Mouse (Mus musculus) midbrain, embryonic 13.5 days (tissue): ENCODE data around the gene Exd1. TPM values are rescaled to one million over a fixed set of nuclear protein-coding genes. Genes with fewer than 3 reads are reported as not detected.

Source experiments
- ATAC-seq: fragments of 200-750 bp; cut with Nextera tagmentation; 2 replicates; pipeline ENCODE4 v1.8.0; 2017; ENCODE audit warnings: mild to moderate bottlenecking, moderate TSS enrichment, moderate library complexity
- H3K27ac ChIP-seq: fragments of 300-500 bp; sonication (generic); 2 replicates; pipeline ENCODE4 v1.5.1; 2015; ENCODE audit warnings: inconsistent platforms, mild to moderate bottlenecking, moderate library complexity
- H3K27me3 ChIP-seq: fragments of 300-500 bp; sonication (generic); 2 replicates; pipeline ENCODE4 v1.6.1; 2015; ENCODE audit warnings: mild to moderate bottlenecking, inconsistent platforms
- H3K36me3 ChIP-seq: fragments of 300-500 bp; sonication (generic); 2 replicates; pipeline ENCODE4 v1.6.1; 2015; ENCODE audit warnings: mild to moderate bottlenecking, inconsistent platforms
- H3K4me1 ChIP-seq: fragments of 300-500 bp; sonication (generic); replicated peaks from 2 replicates; pipeline ENCODE4 v1.6.1; 2015; ENCODE audit warnings: inconsistent platforms
- H3K4me2 ChIP-seq: fragments of 300-500 bp; sonication (generic); replicated peaks from 2 replicates; pipeline ENCODE4 v1.6.1; 2015; ENCODE audit warnings: moderate library complexity, mild to moderate bottlenecking, inconsistent platforms
- H3K4me3 ChIP-seq: fragments of 300-500 bp; sonication (generic); replicated peaks from 2 replicates; pipeline ENCODE4 v1.5.1; 2015; ENCODE audit warnings: mild to moderate bottlenecking, inconsistent platforms
- H3K9ac ChIP-seq: fragments of 300-500 bp; sonication (generic); replicated peaks from 2 replicates; pipeline ENCODE4 v1.6.1; 2015; ENCODE audit warnings: mild to moderate bottlenecking, inconsistent platforms
- H3K9me3 ChIP-seq: fragments of 300-500 bp; sonication (generic); 2 replicates; pipeline ENCODE4 v1.6.1; 2016; ENCODE audit warnings: mild to moderate bottlenecking, inconsistent platforms
- WGBS: fragments of 180-500 bp; shearing (Covaris S2); methylation state at CpG from one replicate; pipeline ENCODE4 v1.1.7; 2015; 5-methylcytosine and 5-hydroxymethylcytosine counted together
- polyA plus RNA-seq: library from polyadenylated mRNA; unstranded; fragments of >200 nt; fragmentation: Nextera tagmentation; extraction: Ambion mirVana; gene quantifications from 2 replicates; pipeline ENCODE4 v1.2.1, GENCODE M21; 2015

Exd1 gene
- 0.42 and 0.44 TPM in 2 replicates for polyA plus RNA-seq

GRCm38 (mm10) chr2:119547522-119548370 lies at the start of gene Exd1, which contains the start of gene Chp1:
Gene Exd1, minus strand, starts transcription at chr2:119547627.
Gene Chp1, plus strand, starts transcription at chr2:119547697.
- no peaks in the 10 kb centered on the region for H3K27me3 ChIP-seq
- peak; percentile 98 for ATAC-seq
- H3K4me2 ChIP-seq: peak within 1 kb of the TSS; percentile 74
- H3K4me1 ChIP-seq: peaks cover 23% of the 10 kb centered on the region
- H3K36me3 ChIP-seq: peaks cover 3% of the 10 kb centered on the region
- peak within 1 kb of the TSS; percentile 81 for H3K4me3 ChIP-seq
- WGBS: under 1% methylated on average over 57 of the region's 57 CpGs
- peak within 1 kb of the TSS; percentile 83 for H3K27ac ChIP-seq
- peak within 1 kb of the TSS; percentile 84 for H3K9ac ChIP-seq
- no peaks in the 10 kb centered on the region for H3K9me3 ChIP-seq

GRCm38 (mm10) chr2:119596781-119597330 lies 49.4 kb upstream of the Exd1 start:
- 94% methylated on average over 8 of the region's 8 CpGs for WGBS
- Histone ChIP-seq H3K4me3 (no peak overlapping the region), H3K27ac (no peak overlapping the region)

GRCm38 (mm10) chr2:119595308-119595707 lies 47.9 kb upstream of the Exd1 start:
- Histone ChIP-seq H3K9me3 (no peaks in the 10 kb centered on the region), H3K9ac (peak overlapping the region; percentile 96), H3K4me2 (peak overlapping the region; percentile 73), H3K27me3 (no peaks in the 10 kb centered on the region), H3K4me1 (peaks cover 36% of the 10 kb centered on the region), H3K4me3 (peak overlapping the region; percentile 98), H3K36me3 (peaks cover 42% of the 10 kb centered on the region), H3K27ac (no peak overlapping the region)
- WGBS: 52% methylated on average over 4 of the region's 4 CpGs
- no peak for ATAC-seq

More at GRCm38 (mm10) chr2:119596781-119597330, 49.4 kb upstream of the Exd1 start:
- Histone ChIP-seq H3K4me2 (no peak overlapping the region), H3K27me3 (no peaks in the 10 kb centered on the region), H3K36me3 (peaks cover 39% of the 10 kb centered on the region), H3K4me1 (peaks cover 46% of the 10 kb centered on the region), H3K9ac (no peak overlapping the region), H3K9me3 (no peaks in the 10 kb centered on the region)
- ATAC-seq: no peak

- Histone ChIP-seq H3K36me3 (peaks cover 35% of the 10 kb centered on the region), H3K4me3 (peak overlapping the region; percentile 98)
- WGBS: under 1% methylated on average over 60 of the region's 61 CpGs
Measured at GRCm38 (mm10) chr2:119594113-119594981, 46.9 kb upstream of the Exd1 start.

GRCm38 (mm10) chr2:119593765-119594112 lies 46.3 kb upstream of the Exd1 start:
- peaks cover 30% of the 10 kb centered on the region for H3K36me3 ChIP-seq
- WGBS: 10% methylated on average over 7 of the region's 7 CpGs
- ATAC-seq: peak; percentile 51
- no peaks in the 10 kb centered on the region for H3K9me3 ChIP-seq
- H3K4me2 ChIP-seq: peak overlapping the region; percentile 48
- no peak overlapping the region for H3K9ac ChIP-seq
- H3K27ac ChIP-seq: peak overlapping the region; percentile 71
- H3K27me3 ChIP-seq: no peaks in the 10 kb centered on the region
- H3K4me1 ChIP-seq: peaks cover 33% of the 10 kb centered on the region
- H3K4me3 ChIP-seq: peak overlapping the region; percentile 98

More at GRCm38 (mm10) chr2:119594113-119594981, 46.9 kb upstream of the Exd1 start:
- H3K4me1 ChIP-seq: peaks cover 33% of the 10 kb centered on the region
- peak overlapping the region; percentile 96 for H3K9ac ChIP-seq
- no peaks in the 10 kb centered on the region for H3K27me3 ChIP-seq
- peak overlapping the region; percentile 73 for H3K4me2 ChIP-seq
- ATAC-seq: peak; percentile 98
- H3K9me3 ChIP-seq: no peaks in the 10 kb centered on the region
- peak overlapping the region; percentile 85 for H3K27ac ChIP-seq

GRCm38 (mm10) chr2:119591247-119591646 lies 43.8 kb upstream of the Exd1 start:
- no peak overlapping the region for H3K4me2 ChIP-seq
- no peak overlapping the region for H3K9ac ChIP-seq
- WGBS: 95% methylated on average over 3 of the region's 3 CpGs
- H3K9me3 ChIP-seq: no peaks in the 10 kb centered on the region
- no peaks in the 10 kb centered on the region for H3K27me3 ChIP-seq
- H3K4me1 ChIP-seq: peaks cover 21% of the 10 kb centered on the region
- no peak for ATAC-seq
- H3K36me3 ChIP-seq: peaks cover 9% of the 10 kb centered on the region
- H3K27ac ChIP-seq: no peak overlapping the region
- no peak overlapping the region for H3K4me3 ChIP-seq

- no peaks in the 10 kb centered on the region for H3K4me1 ChIP-seq
- peaks cover 23% of the 10 kb centered on the region for H3K36me3 ChIP-seq
- no peak overlapping the region for H3K27ac ChIP-seq
- H3K9ac ChIP-seq: no peak overlapping the region
- H3K9me3 ChIP-seq: no peaks in the 10 kb centered on the region
- H3K27me3 ChIP-seq: no peaks in the 10 kb centered on the region
- H3K4me2 ChIP-seq: no peak overlapping the region
- 12% methylated on average over 4 of the region's 4 CpGs for WGBS
- no peak for ATAC-seq
- H3K4me3 ChIP-seq: no peak overlapping the region
Measured at GRCm38 (mm10) chr2:119587383-119587782, 40.0 kb upstream of the Exd1 start.

- Histone ChIP-seq H3K4me1 (no peaks in the 10 kb centered on the region), H3K27me3 (no peaks in the 10 kb centered on the region), H3K9me3 (no peaks in the 10 kb centered on the region), H3K27ac (no peak overlapping the region), H3K4me3 (no peak overlapping the region), H3K36me3 (peaks cover 27% of the 10 kb centered on the region), H3K4me2 (no peak overlapping the region), H3K9ac (no peak overlapping the region)
- ATAC-seq: no peak
- 92% methylated on average over 8 of the region's 8 CpGs for WGBS
Measured at GRCm38 (mm10) chr2:119584282-119584681, 36.9 kb upstream of the Exd1 start.

- no peak overlapping the region for H3K9ac ChIP-seq
- no peaks in the 10 kb centered on the region for H3K27me3 ChIP-seq
- 72% methylated on average over 2 of the region's 2 CpGs for WGBS
- H3K9me3 ChIP-seq: no peaks in the 10 kb centered on the region
- no peak for ATAC-seq
- no peaks in the 10 kb centered on the region for H3K4me1 ChIP-seq
- H3K36me3 ChIP-seq: peaks cover 29% of the 10 kb centered on the region
- H3K4me3 ChIP-seq: no peak overlapping the region
- H3K4me2 ChIP-seq: no peak overlapping the region
- H3K27ac ChIP-seq: no peak overlapping the region
Measured at GRCm38 (mm10) chr2:119583439-119583838, 36.0 kb upstream of the Exd1 start.

GRCm38 (mm10) chr2:119581571-119581970 lies 34.1 kb upstream of the Exd1 start:
- Histone ChIP-seq H3K36me3 (peaks cover 34% of the 10 kb centered on the region), H3K4me3 (no peak overlapping the region), H3K27ac (no peak overlapping the region), H3K27me3 (no peaks in the 10 kb centered on the region), H3K4me2 (no peak overlapping the region), H3K9me3 (no peaks in the 10 kb centered on the region), H3K4me1 (no peaks in the 10 kb centered on the region), H3K9ac (no peak overlapping the region)
- WGBS: 99% methylated on average over 3 of the region's 3 CpGs
- no peak for ATAC-seq

GRCm38 (mm10) chr2:119572471-119572870 lies 25.0 kb upstream of the Exd1 start:
- H3K36me3 ChIP-seq: peaks cover 39% of the 10 kb centered on the region

More at GRCm38 (mm10) chr2:119572471-119572870, 25.0 kb upstream of the Exd1 start:
- ATAC-seq: no peak
- Histone ChIP-seq H3K4me1 (no peaks in the 10 kb centered on the region), H3K4me2 (no peak overlapping the region), H3K27ac (no peak overlapping the region), H3K9me3 (no peaks in the 10 kb centered on the region), H3K9ac (no peak overlapping the region), H3K4me3 (no peak overlapping the region), H3K27me3 (no peaks in the 10 kb centered on the region)
- 100% methylated on average over 1 of the region's 1 CpGs for WGBS
